Comparison of ENCODE assay signal across 8 mouse cellular contexts in genomic region chr12:45929760-45930150, GRCm38 (mm10).
DNase-seq lines count a peak whose midpoint lies in the region; ATAC-seq lines count a peak whose summit lies in the region.

No protein-coding gene starts in this region.

- H3K9ac ChIP-seq in hindbrain, embryonic 15.5 days = no peak overlapping the region
- no peak overlapping the region for H3K9ac ChIP-seq in neural tube, embryonic 12.5 days
- no peak overlapping the region for H3K9ac ChIP-seq in heart, embryonic 12.5 days

- 0 out of 2 replicates have a peak, but pooled peaks cover 8% of the 10 kb centered on the region for H3K4me1 ChIP-seq in hindbrain, embryonic 15.5 days (replicated peaks)
- H3K4me1 ChIP-seq in neural tube, embryonic 12.5 days = no peaks in the 10 kb centered on the region
- H3K4me1 ChIP-seq in heart, embryonic 12.5 days (replicated peaks) = no peaks in the 10 kb centered on the region

- no peaks in the 10 kb centered on the region for H3K27me3 ChIP-seq in hindbrain, embryonic 15.5 days
- H3K27me3 ChIP-seq in neural tube, embryonic 12.5 days (replicated peaks) = no peaks in the 10 kb centered on the region
- no peaks in the 10 kb centered on the region for H3K27me3 ChIP-seq in heart, embryonic 12.5 days (replicated peaks)

- peak; percentile 81 for ATAC-seq in hindbrain, embryonic 15.5 days (ENCODE audit: low FRiP score, low read depth)
- peak; percentile 58; the same call in 1 of the 2 replicates for ATAC-seq in neural tube, embryonic 12.5 days (ENCODE audit: low FRiP score, low read depth)
- no peak for ATAC-seq in granulocyte monocyte progenitor cell, adult 5-6 weeks (replicated peaks; ENCODE audit: poor library complexity, severe bottlenecking)
- no peak for ATAC-seq in heart, embryonic 12.5 days (ENCODE audit: insufficient number of reproducible peaks, low FRiP score)

- H3K4me2 ChIP-seq in hindbrain, embryonic 15.5 days = no peak overlapping the region
- no peak overlapping the region for H3K4me2 ChIP-seq in neural tube, embryonic 12.5 days (replicated peaks)
- H3K4me2 ChIP-seq in heart, embryonic 12.5 days = no peak overlapping the region

- 36% methylated on average over 3 of the region's 3 CpGs for WGBS in hindbrain, embryonic 15.5 days
- 46% methylated on average over 3 of the region's 3 CpGs for WGBS in neural tube, embryonic 12.5 days
- 42% methylated on average over 3 of the region's 3 CpGs for WGBS in heart, embryonic 12.5 days

- DNase-seq in adrenal gland, postnatal 10 days = peak; percentile 25
- no peak for DNase-seq in adrenal gland, postnatal 4 days (ENCODE audit: low spot score in 2 of 2)
- peak; percentile 23 for DNase-seq in 416B (ENCODE audit: low read depth)
- peak; percentile 12 to 18 for DNase-seq in cerebellum, postnatal 36 days

- H3K9me3 ChIP-seq in hindbrain, embryonic 15.5 days = no peaks in the 10 kb centered on the region
- no peaks in the 10 kb centered on the region for H3K9me3 ChIP-seq in neural tube, embryonic 12.5 days
- H3K9me3 ChIP-seq in heart, embryonic 12.5 days (replicated peaks) = no peaks in the 10 kb centered on the region

- H3K27ac ChIP-seq in hindbrain, embryonic 15.5 days (replicated peaks) = peak overlapping the region; percentile 44; the same call in 1 of the 2 replicates
- H3K27ac ChIP-seq in neural tube, embryonic 12.5 days = no peak overlapping the region
- H3K27ac ChIP-seq in heart, embryonic 12.5 days (ENCODE audit: poor library complexity, severe bottlenecking) = no peak overlapping the region

- H3K36me3 ChIP-seq in hindbrain, embryonic 15.5 days = no peaks in the 10 kb centered on the region
- no peaks in the 10 kb centered on the region for H3K36me3 ChIP-seq in neural tube, embryonic 12.5 days
- no peaks in the 10 kb centered on the region for H3K36me3 ChIP-seq in heart, embryonic 12.5 days

- no peak overlapping the region for H3K4me3 ChIP-seq in hindbrain, embryonic 15.5 days
- H3K4me3 ChIP-seq in neural tube, embryonic 12.5 days = no peak overlapping the region
- no peak overlapping the region for H3K4me3 ChIP-seq in heart, embryonic 12.5 days

Comparison
In these comparisons a context has a peak if more than half of its experiments do, and no peak if none do; other contexts are left out.
1. DNase-seq: peak in adrenal gland, postnatal 10 days (single experiment), 416B (single experiment) and cerebellum, postnatal 36 days (2 of 2); none in adrenal gland, postnatal 4 days (0 of 2).
2. ATAC-seq: peak in hindbrain, embryonic 15.5 days (single experiment) and neural tube, embryonic 12.5 days (single experiment); none in granulocyte monocyte progenitor cell, adult 5-6 weeks (single experiment) and heart, embryonic 12.5 days (single experiment).